Mouse (Mus musculus) E14TG2a.4 (cell line): Measurements from ENCODE around the gene Mbtd1.

Source experiments
- CTCF ChIP-seq: conservative IDR thresholded peaks from 2 replicates; pipeline ENCODE4 v1.5.1; 2014; ENCODE audit warnings: low read length
- NANOG ChIP-seq: IDR thresholded peaks from 2 replicates; pipeline ENCODE4 v1.6.1; 2014; ENCODE audit warnings: borderline replicate concordance, low read length, mixed read lengths
- POU5F1 ChIP-seq: IDR thresholded peaks from 2 replicates; pipeline ENCODE4 v1.6.1; 2014; ENCODE audit warnings: low read length, borderline replicate concordance

- TF ChIP-seq CTCF = no peak
- TF ChIP-seq NANOG = no peak
- no peak for TF ChIP-seq POU5F1
Observed at GRCm38 (mm10) chr11:93897732-93898131, 12.1 kb downstream of the Mbtd1 start.
